Mouse (Mus musculus): ENCODE measurements around the gene Art3. TPM values are rescaled to one million over a fixed set of nuclear protein-coding genes. Genes with fewer than 3 reads are reported as not detected.
A peak's percentile ranks its signal among the peaks of the same experiment; 100 is the strongest.

Gene Art3
- polyA plus RNA-seq, 1 experiment from 2014 or later: 2.5 TPM

DNA sequence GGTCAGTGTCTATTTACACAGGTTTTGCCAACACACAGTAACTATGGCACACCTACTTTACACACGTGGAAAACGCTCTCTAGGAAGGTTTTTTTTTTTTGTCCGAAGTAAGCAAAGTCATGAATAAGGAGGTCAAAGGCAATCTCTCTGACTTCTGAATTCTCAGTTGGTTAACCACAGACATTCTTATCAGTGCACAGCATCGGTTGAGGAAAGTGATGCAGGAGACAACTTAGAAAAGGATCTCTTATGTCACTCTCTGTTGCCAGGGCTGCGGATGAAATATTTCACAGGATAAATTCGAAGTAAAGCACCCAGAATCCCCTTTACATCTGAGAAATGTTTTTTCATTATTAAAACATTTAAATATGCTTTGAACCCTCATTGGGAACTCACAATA lies 4.3 kb upstream of the Art3 start:
- H3K9ac ChIP-seq (ENCODE audit: low read length): no peak overlapping the region
- H3K27ac ChIP-seq (replicated peaks; ENCODE audit: low read depth, low read length): no peak overlapping the region
- no peak for DNase-seq (ENCODE audit: low spot score)
- WGBS: 89% methylated on average over 6 of the region's 6 CpGs
- ATAC-seq (ENCODE audit: insufficient number of reproducible peaks, low FRiP score, low TSS enrichment, low read depth): no peak
- H3K4me2 ChIP-seq (ENCODE audit: low read depth, severe bottlenecking): no peak overlapping the region
- no peaks in the 10 kb centered on the region for H3K27me3 ChIP-seq (ENCODE audit: control insufficient read depth, insufficient read depth, low read length)
- no peaks in the 10 kb centered on the region for H3K36me3 ChIP-seq (ENCODE audit: control insufficient read depth, insufficient read depth, low read length)
- H3K9me3 ChIP-seq (ENCODE audit: control insufficient read depth, low read length): no peaks in the 10 kb centered on the region
- H3K4me1 ChIP-seq (ENCODE audit: control insufficient read depth, insufficient read depth, low read length): no peaks in the 10 kb centered on the region
- no peak overlapping the region for H3K4me3 ChIP-seq (ENCODE audit: low read depth, low read length)

DNA sequence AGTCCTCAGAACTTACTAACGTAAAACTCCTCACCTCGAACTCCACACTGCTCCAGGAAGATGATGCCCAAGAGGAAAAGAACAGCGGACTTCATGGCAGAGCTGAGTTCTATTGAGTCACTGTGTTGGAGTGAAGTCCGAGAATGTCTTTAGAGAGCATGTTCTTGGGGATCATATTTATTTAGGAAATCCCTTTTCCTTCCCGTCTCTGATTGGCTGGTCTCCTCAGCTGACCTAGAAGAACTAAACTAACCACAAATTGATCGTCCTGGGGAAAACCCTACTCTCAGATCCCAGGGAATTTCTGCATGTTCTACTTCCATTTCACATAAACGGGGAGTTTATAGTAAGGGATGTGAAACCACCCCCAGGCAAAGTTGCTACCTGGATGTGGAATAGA lies 3.7 kb upstream of the Art3 start, which contains the start of gene Cxcl9:
Gene Cxcl9, minus strand, starts transcription at position 151 of the 400 bp plus-strand sequence.
- Histone ChIP-seq H3K4me1 (ENCODE audit: control insufficient read depth, insufficient read depth, low read length) (no peaks in the 10 kb centered on the region), H3K4me3 (ENCODE audit: low read depth, low read length) (no peak within 1 kb of the TSS), H3K9ac (ENCODE audit: low read length) (no peak within 1 kb of the TSS), H3K36me3 (ENCODE audit: control insufficient read depth, insufficient read depth, low read length) (no peaks in the 10 kb centered on the region), H3K27me3 (ENCODE audit: control insufficient read depth, insufficient read depth, low read length) (no peaks in the 10 kb centered on the region), H3K4me2 (ENCODE audit: low read depth, severe bottlenecking) (no peak within 1 kb of the TSS), H3K27ac (replicated peaks; ENCODE audit: low read depth, low read length) (no peak within 1 kb of the TSS), H3K9me3 (ENCODE audit: control insufficient read depth, low read length) (no peaks in the 10 kb centered on the region)
- WGBS: 86% methylated on average over 7 of the region's 7 CpGs
- DNase-seq (ENCODE audit: low spot score) (no peak), ATAC-seq (ENCODE audit: insufficient number of reproducible peaks, low FRiP score, low TSS enrichment, low read depth) (no peak)

DNA sequence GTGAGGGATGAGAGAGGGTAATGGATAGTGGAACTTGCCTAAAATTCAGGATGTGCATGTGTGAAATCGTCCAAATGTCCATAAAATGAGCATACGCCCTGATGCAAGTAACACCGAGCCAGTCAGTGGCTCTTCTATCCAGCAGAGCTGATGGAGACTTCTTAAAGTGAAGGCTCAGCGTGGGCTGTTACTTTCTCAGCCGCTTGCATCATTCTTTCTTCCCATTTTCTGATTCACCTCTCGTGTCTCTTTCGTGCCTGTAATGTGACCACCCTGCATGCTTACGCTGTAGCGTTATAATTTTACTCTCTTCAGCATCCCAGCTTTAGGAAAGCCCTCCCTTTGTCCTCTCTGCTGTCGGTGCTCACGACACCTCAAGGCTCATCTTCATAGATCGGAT lies 505 bp upstream of the Art3 start:
- no peak for ATAC-seq (ENCODE audit: insufficient number of reproducible peaks, low FRiP score, low TSS enrichment, low read depth)
- WGBS: 89% methylated on average over 12 of the region's 12 CpGs
- Histone ChIP-seq H3K4me1 (ENCODE audit: control insufficient read depth, insufficient read depth, low read length) (no peaks in the 10 kb centered on the region), H3K4me2 (ENCODE audit: low read depth, severe bottlenecking) (no peak overlapping the region), H3K9me3 (ENCODE audit: control insufficient read depth, low read length) (no peaks in the 10 kb centered on the region), H3K27ac (replicated peaks; ENCODE audit: low read depth, low read length) (no peak overlapping the region), H3K36me3 (ENCODE audit: control insufficient read depth, insufficient read depth, low read length) (no peaks in the 10 kb centered on the region), H3K27me3 (ENCODE audit: control insufficient read depth, insufficient read depth, low read length) (no peaks in the 10 kb centered on the region), H3K4me3 (ENCODE audit: low read depth, low read length) (no peak overlapping the region), H3K9ac (ENCODE audit: low read length) (no peak overlapping the region)
- DNase-seq (ENCODE audit: low spot score): no peak

DNA sequence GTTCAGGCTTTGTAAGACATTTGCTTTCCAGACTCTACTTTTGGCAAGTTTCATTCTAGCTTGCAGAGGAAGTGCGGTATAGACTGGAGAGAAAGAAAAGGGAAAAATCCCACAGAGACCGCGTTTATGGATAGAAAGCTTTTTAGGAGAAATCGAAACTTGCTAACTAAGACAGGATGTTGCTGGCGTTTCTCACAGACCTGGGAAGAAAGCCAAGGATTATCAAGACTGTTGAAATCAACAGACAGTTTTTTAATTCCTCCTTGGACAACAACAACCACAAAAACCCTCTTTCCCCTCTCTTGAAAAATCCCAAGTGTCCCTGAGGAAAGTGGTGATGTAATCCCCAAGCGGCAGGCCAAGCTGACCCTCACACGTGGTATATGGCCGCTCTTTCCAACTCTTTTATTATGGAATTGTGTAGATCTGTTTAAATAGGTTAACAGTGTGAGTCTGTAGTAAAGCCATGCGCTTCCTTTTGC lies 773 bp downstream of the Art3 start:
- DNase-seq (ENCODE audit: low spot score): no peak
- no peak overlapping the region for H3K9ac ChIP-seq (ENCODE audit: low read length)
- H3K4me1 ChIP-seq (ENCODE audit: control insufficient read depth, insufficient read depth, low read length): no peaks in the 10 kb centered on the region
- no peaks in the 10 kb centered on the region for H3K36me3 ChIP-seq (ENCODE audit: control insufficient read depth, insufficient read depth, low read length)
- no peak overlapping the region for H3K27ac ChIP-seq (replicated peaks; ENCODE audit: low read depth, low read length)
- WGBS: 79% methylated on average over 9 of the region's 9 CpGs
- H3K4me3 ChIP-seq (ENCODE audit: low read depth, low read length): no peak overlapping the region
- H3K9me3 ChIP-seq (ENCODE audit: control insufficient read depth, low read length): no peaks in the 10 kb centered on the region
- H3K27me3 ChIP-seq (ENCODE audit: control insufficient read depth, insufficient read depth, low read length): no peaks in the 10 kb centered on the region
- ATAC-seq (ENCODE audit: insufficient number of reproducible peaks, low FRiP score, low TSS enrichment, low read depth): no peak
- H3K4me2 ChIP-seq (ENCODE audit: low read depth, severe bottlenecking): no peak overlapping the region

DNA sequence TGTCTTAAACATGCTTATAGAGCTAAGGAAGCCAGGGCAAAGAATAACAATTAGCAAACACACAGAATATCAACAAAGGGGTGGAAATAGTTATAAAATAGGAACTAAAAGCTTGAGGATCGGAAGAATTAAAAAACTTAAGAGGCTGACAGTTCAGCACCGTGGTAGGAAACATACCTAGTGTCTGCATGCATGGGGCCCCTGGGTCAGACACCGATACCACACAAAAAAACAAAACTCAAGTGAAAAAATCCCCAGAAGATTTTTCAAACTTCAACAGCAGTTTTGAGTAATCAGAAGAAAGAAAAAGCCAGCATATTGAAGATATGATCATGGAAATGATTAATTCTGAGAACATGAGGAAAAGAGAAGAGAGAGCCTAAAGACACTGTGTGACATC lies 5.1 kb downstream of the Art3 start:
- H3K4me3 ChIP-seq (ENCODE audit: low read depth, low read length): no peak overlapping the region
- H3K4me1 ChIP-seq (ENCODE audit: control insufficient read depth, insufficient read depth, low read length): no peaks in the 10 kb centered on the region
- no peak overlapping the region for H3K4me2 ChIP-seq (ENCODE audit: low read depth, severe bottlenecking)
- H3K36me3 ChIP-seq (ENCODE audit: control insufficient read depth, insufficient read depth, low read length): no peaks in the 10 kb centered on the region
- DNase-seq (ENCODE audit: low spot score) (no peak), ATAC-seq (ENCODE audit: insufficient number of reproducible peaks, low FRiP score, low TSS enrichment, low read depth) (no peak)
- H3K9me3 ChIP-seq (ENCODE audit: control insufficient read depth, low read length): no peaks in the 10 kb centered on the region
- H3K9ac ChIP-seq (ENCODE audit: low read length): no peak overlapping the region
- no peak overlapping the region for H3K27ac ChIP-seq (replicated peaks; ENCODE audit: low read depth, low read length)
- 87% methylated on average over 3 of the region's 3 CpGs for WGBS
- H3K27me3 ChIP-seq (ENCODE audit: control insufficient read depth, insufficient read depth, low read length): no peaks in the 10 kb centered on the region

DNA sequence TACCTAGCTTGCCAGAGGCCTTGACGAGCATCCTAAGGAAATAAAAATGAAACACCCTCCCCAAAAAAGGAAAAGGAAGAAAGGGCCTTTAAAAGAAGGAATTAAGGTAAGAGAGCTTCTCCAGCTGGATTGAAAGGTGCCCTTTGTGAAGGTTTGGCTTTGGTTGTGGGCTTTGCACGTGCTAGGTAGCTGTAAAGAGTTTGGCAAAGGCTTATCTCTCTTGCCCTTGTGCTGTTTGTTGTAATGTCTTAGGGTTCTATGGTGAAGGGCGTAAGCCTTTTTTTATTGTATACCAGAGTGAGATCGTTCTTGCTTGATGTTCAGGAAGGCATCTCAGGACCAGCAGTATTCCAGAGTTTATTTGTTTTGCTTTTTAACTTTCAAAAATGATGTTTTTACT lies 9.0 kb downstream of the Art3 start:
- Histone ChIP-seq H3K27me3 (ENCODE audit: control insufficient read depth, insufficient read depth, low read length) (no peaks in the 10 kb centered on the region), H3K4me1 (ENCODE audit: control insufficient read depth, insufficient read depth, low read length) (no peaks in the 10 kb centered on the region), H3K4me2 (ENCODE audit: low read depth, severe bottlenecking) (no peak overlapping the region), H3K9ac (ENCODE audit: low read length) (no peak overlapping the region), H3K9me3 (ENCODE audit: control insufficient read depth, low read length) (no peaks in the 10 kb centered on the region), H3K36me3 (ENCODE audit: control insufficient read depth, insufficient read depth, low read length) (no peaks in the 10 kb centered on the region), H3K4me3 (ENCODE audit: low read depth, low read length) (no peak overlapping the region), H3K27ac (replicated peaks; ENCODE audit: low read depth, low read length) (no peak overlapping the region)
- 80% methylated on average over 4 of the region's 4 CpGs for WGBS
- no peak for DNase-seq (ENCODE audit: low spot score)
- ATAC-seq (ENCODE audit: insufficient number of reproducible peaks, low FRiP score, low TSS enrichment, low read depth): no peak

DNA sequence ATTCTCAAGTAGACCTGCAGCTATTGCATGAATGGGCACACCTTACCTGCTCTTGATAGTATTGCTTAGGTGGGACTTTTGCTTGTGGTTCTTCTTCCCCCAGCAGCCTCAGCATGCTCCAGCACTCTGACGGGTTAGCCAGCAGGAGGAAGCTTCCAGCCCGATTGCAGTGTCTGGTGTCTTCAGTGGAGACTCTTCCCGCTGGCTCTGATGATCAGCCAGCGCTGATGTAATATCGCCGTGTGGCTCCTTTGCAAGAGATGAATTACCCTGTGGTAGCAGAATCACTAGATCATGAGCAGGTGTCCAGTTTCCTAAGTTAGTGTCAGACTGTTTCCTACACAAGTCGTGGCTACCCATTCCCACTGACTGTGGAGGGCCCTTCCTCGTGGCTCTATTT lies 13.4 kb downstream of the Art3 start:
- Histone ChIP-seq H3K9me3 (ENCODE audit: control insufficient read depth, low read length) (no peaks in the 10 kb centered on the region), H3K27me3 (ENCODE audit: control insufficient read depth, insufficient read depth, low read length) (no peaks in the 10 kb centered on the region), H3K9ac (ENCODE audit: low read length) (no peak overlapping the region), H3K27ac (replicated peaks; ENCODE audit: low read depth, low read length) (no peak overlapping the region), H3K4me2 (ENCODE audit: low read depth, severe bottlenecking) (no peak overlapping the region), H3K4me1 (ENCODE audit: control insufficient read depth, insufficient read depth, low read length) (no peaks in the 10 kb centered on the region), H3K36me3 (ENCODE audit: control insufficient read depth, insufficient read depth, low read length) (no peaks in the 10 kb centered on the region), H3K4me3 (ENCODE audit: low read depth, low read length) (no peak overlapping the region)
- 86% methylated on average over 8 of the region's 8 CpGs for WGBS
- no peak for DNase-seq (ENCODE audit: low spot score)
- no peak for ATAC-seq (ENCODE audit: insufficient number of reproducible peaks, low FRiP score, low TSS enrichment, low read depth)

DNA sequence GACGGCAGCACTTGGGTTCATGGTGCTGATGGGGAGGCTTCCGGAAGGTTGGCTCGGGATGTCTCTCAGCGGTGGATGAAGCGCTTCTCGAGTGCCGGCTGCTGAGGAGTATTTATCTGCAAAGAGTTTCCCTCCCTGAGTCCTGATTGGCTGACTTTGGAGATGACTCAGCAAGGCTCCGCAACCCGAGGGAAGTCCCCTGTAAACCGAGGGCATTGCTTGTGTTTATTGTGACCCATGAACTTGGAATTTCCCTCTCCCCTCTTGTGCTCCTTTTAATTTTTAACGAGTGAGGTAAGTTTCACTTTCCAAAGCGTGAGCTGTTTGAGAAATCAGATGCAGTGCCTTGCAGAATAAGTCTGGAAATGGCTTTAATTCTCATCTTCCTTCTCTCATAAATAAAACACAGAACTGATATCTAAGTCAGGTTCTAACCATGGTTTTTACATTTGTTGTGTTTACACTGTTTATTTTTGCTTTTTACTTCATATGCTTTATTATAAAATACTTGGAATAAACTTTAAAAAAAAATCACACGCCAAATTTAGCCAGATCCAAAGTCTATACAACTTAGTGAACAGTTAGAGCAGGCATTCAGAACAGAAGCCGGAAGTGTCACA lies 17.3 kb downstream of the Art3 start, which contains the start of gene Cxcl10:
Gene Cxcl10, minus strand, starts transcription at position 96 of the 620 bp plus-strand sequence.
- H3K4me2 ChIP-seq (ENCODE audit: low read depth, severe bottlenecking): no peak within 1 kb of the TSS
- WGBS: 20% methylated on average over 14 of the region's 14 CpGs
- no peak within 1 kb of the TSS for H3K4me3 ChIP-seq (ENCODE audit: low read depth, low read length)

DNA sequence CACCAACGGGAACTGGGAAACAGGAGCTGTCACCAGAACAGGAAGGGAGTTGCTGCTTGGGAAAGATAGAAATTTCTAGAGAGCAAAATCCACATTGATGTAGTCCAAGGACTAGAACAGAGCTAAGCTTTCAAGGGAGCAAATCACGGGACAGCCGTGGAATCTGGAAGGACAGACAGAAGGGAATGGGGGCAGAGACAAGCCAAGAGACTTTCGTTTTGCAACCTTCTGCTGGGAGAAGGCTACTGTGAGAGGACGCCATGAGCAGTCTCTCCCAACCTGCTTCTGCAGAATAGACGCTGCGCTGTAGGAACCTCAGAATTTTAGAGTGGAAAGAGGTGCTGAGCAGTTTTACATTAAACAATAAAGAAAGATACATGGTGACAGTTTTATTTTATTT lies 18.1 kb downstream of the Art3 start:
- H3K4me2 ChIP-seq (ENCODE audit: low read depth, severe bottlenecking): no peak overlapping the region
- H3K27ac ChIP-seq (replicated peaks; ENCODE audit: low read depth, low read length): no peak overlapping the region
- H3K4me3 ChIP-seq (ENCODE audit: low read depth, low read length): no peak overlapping the region
- no peak overlapping the region for H3K9ac ChIP-seq (ENCODE audit: low read length)
- H3K9me3 ChIP-seq (ENCODE audit: control insufficient read depth, low read length): no peaks in the 10 kb centered on the region
- DNase-seq (ENCODE audit: low spot score): no peak
- H3K36me3 ChIP-seq (ENCODE audit: control insufficient read depth, insufficient read depth, low read length): no peaks in the 10 kb centered on the region
- no peaks in the 10 kb centered on the region for H3K27me3 ChIP-seq (ENCODE audit: control insufficient read depth, insufficient read depth, low read length)
- ATAC-seq (ENCODE audit: insufficient number of reproducible peaks, low FRiP score, low TSS enrichment, low read depth): no peak
- 83% methylated on average over 7 of the region's 7 CpGs for whole genome bisulfite sequencing
- no peaks in the 10 kb centered on the region for H3K4me1 ChIP-seq (ENCODE audit: control insufficient read depth, insufficient read depth, low read length)

More for the DNA sequence above, 17.3 kb downstream of the Art3 start, which contains the start of gene Cxcl10:
- no peaks in the 10 kb centered on the region for H3K27me3 ChIP-seq (ENCODE audit: control insufficient read depth, insufficient read depth, low read length)
- peak; percentile 40 for DNase-seq (ENCODE audit: low spot score)
- H3K27ac ChIP-seq (replicated peaks; ENCODE audit: low read depth, low read length): no peak within 1 kb of the TSS
- no peak for ATAC-seq (ENCODE audit: insufficient number of reproducible peaks, low FRiP score, low TSS enrichment, low read depth)
- no peak within 1 kb of the TSS for H3K9ac ChIP-seq (ENCODE audit: low read length)
- no peaks in the 10 kb centered on the region for H3K36me3 ChIP-seq (ENCODE audit: control insufficient read depth, insufficient read depth, low read length)
- no peaks in the 10 kb centered on the region for H3K4me1 ChIP-seq (ENCODE audit: control insufficient read depth, insufficient read depth, low read length)
- no peaks in the 10 kb centered on the region for H3K9me3 ChIP-seq (ENCODE audit: control insufficient read depth, low read length)

All from limb, embryonic 11.5 days (tissue).